Mouse (Mus musculus): ENCODE results near the gene Wdr45b. TPM values are rescaled to one million over a fixed set of nuclear protein-coding genes. Genes with fewer than 3 reads are reported as not detected.

Gene Wdr45b
- polyA plus RNA-seq (2014; fragmentation: Illumina TruSeq; extraction: RNeasy Lipid Tissue Mini Kit (QIAGEN cat#74804); ENCODE audit: low read depth, low replicate concordance): 39.8 TPM

DNA sequence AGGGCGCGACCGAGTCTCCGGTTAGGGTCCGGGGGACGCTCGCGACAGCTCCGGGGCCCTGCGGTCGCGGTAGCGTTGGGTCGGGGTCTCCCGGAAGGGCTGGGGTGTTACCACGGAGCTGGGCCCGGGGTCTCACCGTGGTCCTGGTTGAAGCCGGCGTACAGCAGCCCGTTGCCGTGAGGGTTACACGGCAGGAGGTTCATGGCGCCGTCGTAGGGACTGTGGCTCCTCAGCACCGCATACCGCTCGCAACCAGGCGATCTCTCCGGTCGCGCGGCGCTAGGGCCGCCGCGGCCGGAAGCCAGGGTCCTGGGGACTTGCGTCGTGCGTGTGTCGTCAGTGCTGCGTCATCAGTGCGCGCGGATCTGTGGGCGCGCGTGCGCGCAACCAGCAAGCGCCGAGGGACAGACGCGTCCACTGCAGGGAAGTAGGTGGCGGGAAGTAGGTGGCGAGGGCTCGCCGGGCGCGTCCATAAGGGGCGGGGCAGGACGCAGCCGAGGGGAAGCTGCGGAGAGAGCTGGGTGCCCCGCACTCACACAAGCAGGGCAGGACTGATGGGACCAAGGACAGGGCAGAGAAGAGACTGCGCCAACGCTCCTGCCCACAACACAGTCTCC lies at the start of gene Wdr45b:
TSS of gene Wdr45b (minus strand) at position 355 of the 617 bp plus-strand sequence.

DNA sequence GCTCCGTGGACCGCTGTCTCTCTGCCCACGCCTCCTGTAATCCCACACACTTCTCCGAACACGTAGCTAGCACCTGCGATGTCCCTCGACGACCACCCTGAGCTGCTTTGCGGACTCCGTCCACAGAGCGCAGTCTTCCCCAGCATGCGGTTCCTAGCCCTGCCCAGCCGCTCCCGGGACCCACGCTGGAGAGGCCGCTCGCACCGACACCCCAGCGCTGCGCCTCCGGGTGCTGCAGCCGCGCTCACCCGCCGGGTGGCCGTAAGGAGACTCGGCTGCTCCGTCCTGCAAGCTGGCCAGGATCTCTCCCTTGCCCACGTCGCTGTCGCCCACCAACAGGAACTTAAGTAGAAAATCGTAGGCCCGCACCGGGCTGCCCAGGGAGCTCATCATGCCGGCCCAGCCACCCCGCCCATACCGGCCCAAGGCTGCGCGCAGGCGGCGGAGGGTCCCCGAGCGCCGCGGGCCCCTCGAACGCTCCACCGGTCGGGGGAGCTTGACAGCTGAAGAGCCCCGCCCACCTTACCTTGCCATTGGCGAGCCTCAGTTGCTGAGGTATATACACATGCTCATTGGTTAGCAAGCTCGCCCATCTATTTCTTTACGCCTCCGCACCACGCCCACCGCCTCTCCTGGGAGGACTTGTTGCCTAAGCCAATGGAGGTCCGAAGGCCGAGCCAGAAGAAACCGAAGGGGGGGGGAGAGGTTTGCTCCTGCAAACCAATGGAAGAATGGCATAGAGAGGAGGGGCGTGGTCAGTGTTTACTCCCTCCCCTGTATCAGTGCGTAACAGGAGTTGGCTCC lies 33.7 kb upstream of the Wdr45b start, which contains the start of gene Rab40b:
TSS of gene Rab40b (minus strand) at position 502 of the 804 bp plus-strand sequence.

Other genes starting within 250 kb of the Wdr45b start
- 0.38 TPM for gene Tex19.2, start 235.8 kb downstream of the Wdr45b start, polyA plus RNA-seq (2014; fragmentation: Illumina TruSeq; extraction: RNeasy Lipid Tissue Mini Kit (QIAGEN cat#74804); ENCODE audit: low read depth, low replicate concordance)
- not detected for gene Tex19.1, start 208.3 kb downstream of the Wdr45b start, polyA plus RNA-seq (2014; fragmentation: Illumina TruSeq; extraction: RNeasy Lipid Tissue Mini Kit (QIAGEN cat#74804); ENCODE audit: low read depth, low replicate concordance)
- not detected for gene Uts2r, start 194.2 kb downstream of the Wdr45b start, polyA plus RNA-seq (2014; fragmentation: Illumina TruSeq; extraction: RNeasy Lipid Tissue Mini Kit (QIAGEN cat#74804); ENCODE audit: low read depth, low replicate concordance)
- 23.5 TPM for gene Hexdc, start 150.0 kb downstream of the Wdr45b start, polyA plus RNA-seq (2014; fragmentation: Illumina TruSeq; extraction: RNeasy Lipid Tissue Mini Kit (QIAGEN cat#74804); ENCODE audit: low read depth, low replicate concordance)
- 35.1 TPM for gene Ogfod3, start 149.7 kb downstream of the Wdr45b start, polyA plus RNA-seq (2014; fragmentation: Illumina TruSeq; extraction: RNeasy Lipid Tissue Mini Kit (QIAGEN cat#74804); ENCODE audit: low read depth, low replicate concordance)
- gene Cybc1, start 125.1 kb downstream of the Wdr45b start, polyA plus RNA-seq (2014; fragmentation: Illumina TruSeq; extraction: RNeasy Lipid Tissue Mini Kit (QIAGEN cat#74804); ENCODE audit: low read depth, low replicate concordance): 34.5 TPM
- 16.1 TPM for gene Narf, start 117.2 kb downstream of the Wdr45b start, polyA plus RNA-seq (2014; fragmentation: Illumina TruSeq; extraction: RNeasy Lipid Tissue Mini Kit (QIAGEN cat#74804); ENCODE audit: low read depth, low replicate concordance)
- gene Foxk2, start 94.5 kb downstream of the Wdr45b start, polyA plus RNA-seq (2014; fragmentation: Illumina TruSeq; extraction: RNeasy Lipid Tissue Mini Kit (QIAGEN cat#74804); ENCODE audit: low read depth, low replicate concordance): 31.0 TPM
- 10.5 TPM for gene Rab40b, start 33.8 kb upstream of the Wdr45b start, polyA plus RNA-seq (2014; fragmentation: Illumina TruSeq; extraction: RNeasy Lipid Tissue Mini Kit (QIAGEN cat#74804); ENCODE audit: low read depth, low replicate concordance)
- 11.6 TPM for gene Fn3krp, start 67.0 kb upstream of the Wdr45b start, polyA plus RNA-seq (2014; fragmentation: Illumina TruSeq; extraction: RNeasy Lipid Tissue Mini Kit (QIAGEN cat#74804); ENCODE audit: low read depth, low replicate concordance)
- 3.0 TPM for gene Fn3k, start 80.5 kb upstream of the Wdr45b start, polyA plus RNA-seq (2014; fragmentation: Illumina TruSeq; extraction: RNeasy Lipid Tissue Mini Kit (QIAGEN cat#74804); ENCODE audit: low read depth, low replicate concordance)
- 49.8 TPM for gene Tbcd, start 97.5 kb upstream of the Wdr45b start, polyA plus RNA-seq (2014; fragmentation: Illumina TruSeq; extraction: RNeasy Lipid Tissue Mini Kit (QIAGEN cat#74804); ENCODE audit: low read depth, low replicate concordance)
- 13.6 TPM for gene Zfp750, start 164.9 kb upstream of the Wdr45b start, polyA plus RNA-seq (2014; fragmentation: Illumina TruSeq; extraction: RNeasy Lipid Tissue Mini Kit (QIAGEN cat#74804); ENCODE audit: low read depth, low replicate concordance)

All from adipose tissue, adult 10 weeks (tissue).